Mouse (Mus musculus): ENCODE results near the gene Gabrd.

Gabrd gene

DNA sequence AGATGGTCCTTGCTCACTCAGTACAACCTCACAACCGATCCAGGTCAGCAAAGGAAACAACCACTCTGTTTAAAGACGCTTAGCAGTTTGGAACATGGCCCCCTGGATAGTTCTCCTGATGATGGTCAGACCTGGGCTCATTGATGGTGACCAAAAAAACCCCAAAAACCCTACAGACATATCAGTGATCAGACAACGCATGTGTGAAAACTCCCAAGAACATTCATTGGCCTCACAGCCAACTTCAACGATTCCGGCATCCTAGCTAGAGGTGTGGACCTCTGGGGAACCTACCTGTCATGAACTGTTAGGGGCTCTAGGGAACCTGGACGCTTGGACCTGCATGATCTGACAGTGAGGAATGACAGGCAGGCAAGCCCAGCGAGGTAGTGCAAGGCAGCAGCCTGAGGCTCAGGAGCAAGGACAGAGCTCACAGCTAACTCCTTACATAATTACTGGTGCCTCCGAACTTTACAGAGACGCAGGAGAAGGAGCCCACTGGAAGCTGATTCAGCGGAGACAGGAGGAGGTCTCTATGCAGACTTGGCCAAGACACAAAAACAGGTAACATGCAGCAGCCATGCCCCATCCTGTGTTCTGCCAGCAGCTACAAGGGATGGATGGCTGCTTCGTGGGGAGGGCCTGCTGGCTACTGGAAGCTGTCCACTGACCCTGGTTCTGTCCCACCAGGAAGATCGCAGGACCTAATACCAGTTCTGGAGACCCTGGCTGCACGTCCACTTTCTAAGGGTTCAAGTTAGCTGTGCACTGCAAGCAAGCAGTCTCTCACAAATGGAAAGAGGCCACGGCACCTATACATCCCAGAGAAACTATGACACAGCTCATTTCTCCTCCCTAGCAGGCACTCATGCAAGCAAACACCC, 54.3 kb downstream of the Gabrd start:
- no peak for DNase-seq

- DNase-seq, result no peak
These were observed 61.4 kb downstream of the Gabrd start for GRCm38 (mm10) chr4:155336284-155337050.

All from layer of hippocampus, adult 9-11 months (tissue).